Mouse (Mus musculus) CH12.LX (cell line): ENCODE measurements around the gene Ferd3l. TPM values are rescaled to one million over a fixed set of nuclear protein-coding genes. Genes with fewer than 3 reads are reported as not detected.

ENCODE experiments used
- DNase-seq: peaks from one replicate; pipeline ENCODE4 v3.0.0-alpha.2; 2013; ENCODE audit errors: extremely low read depth
- H3K27ac ChIP-seq: 2 replicates; pipeline ENCODE4 v1.5.1; 2012; ENCODE audit warnings: low read depth, mild to moderate bottlenecking, control low read depth, moderate library complexity; ENCODE audit not compliant: insufficient read depth
- H3K27me3 ChIP-seq: replicated peaks from 2 replicates; pipeline ENCODE3; 2012; ENCODE audit warnings: inconsistent platforms
- H3K36me3 ChIP-seq, 2 experiments: replicated peaks in 1 of 2; 2 replicates each; pipeline versions ENCODE3 to v1.6.1; 2012; ENCODE audit warnings: inconsistent platforms in 1 of 2, low read length in 1 of 2, mild to moderate bottlenecking in 1 of 2, mixed read lengths in 1 of 2, moderate library complexity in 1 of 2; ENCODE audit not compliant: control insufficient read depth in 1 of 2, insufficient read depth in 1 of 2
- H3K4me1 ChIP-seq, 2 experiments: 2 replicates each; pipeline ENCODE4 v1.6.1; 2012; ENCODE audit warnings: inconsistent platforms in 1 of 2, moderate library complexity in 1 of 2; ENCODE audit not compliant: insufficient read depth in 2 of 2, control insufficient read depth in 1 of 2
- H3K4me2 ChIP-seq: 2 replicates; pipeline ENCODE4 v1.6.1; 2012; ENCODE audit warnings: low read depth, mild to moderate bottlenecking, control low read depth; ENCODE audit not compliant: poor library complexity, insufficient read depth, severe bottlenecking
- H3K4me3 ChIP-seq, 3 experiments: fragments of 150-350 bp in 1 of 3; sonication (generic) in 1 of 3; replicated peaks in 1 of 3; 2 replicates each; pipeline versions ENCODE3 to v1.5.1; 2011 to 2012; ENCODE audit warnings: low read depth in 2 of 3, low read length in 2 of 3, mild to moderate bottlenecking in 2 of 3, moderate library complexity in 2 of 3, control low read depth in 1 of 3, improper control_type of control experiment in 1 of 3, inconsistent platforms in 1 of 3, mixed read lengths in 1 of 3; ENCODE audit not compliant: poor library complexity in 1 of 3
- H3K79me2 ChIP-seq: replicated peaks from 2 replicates; pipeline ENCODE4 v1.6.1; 2012; ENCODE audit warnings: mild to moderate bottlenecking, moderate library complexity; ENCODE audit not compliant: control insufficient read depth, poor library complexity, insufficient read depth, severe bottlenecking; ENCODE audit errors: extremely low read depth
- H3K9ac ChIP-seq: 2 replicates; pipeline ENCODE4 v1.6.1; 2012; ENCODE audit warnings: low read depth, mild to moderate bottlenecking, control low read depth, moderate library complexity; ENCODE audit not compliant: insufficient read depth
- H3K9me3 ChIP-seq: replicated peaks from 2 replicates; pipeline ENCODE3; 2012; ENCODE audit warnings: low read length, inconsistent platforms, mixed read lengths
- BHLHE40 ChIP-seq: IDR thresholded peaks from 2 replicates; pipeline ENCODE4 v1.6.1; 2011; ENCODE audit warnings: mild to moderate bottlenecking, low read depth, low read length, improper control_type of control experiment
- CHD2 ChIP-seq: IDR thresholded peaks from 2 replicates; pipeline ENCODE4 v1.6.1; 2011; ENCODE audit warnings: low read length, improper control_type of control experiment
- ELF1 ChIP-seq: IDR thresholded peaks from 2 replicates; pipeline ENCODE4 v1.6.1; 2014; ENCODE audit warnings: low read depth, mild to moderate bottlenecking, inconsistent platforms, low read length, improper control_type of control experiment
- EP300 ChIP-seq: IDR thresholded peaks from 2 replicates; pipeline ENCODE4 v1.6.1; 2011; ENCODE audit warnings: low read length, improper control_type of control experiment
- ETS1 ChIP-seq: conservative IDR thresholded peaks from 2 replicates; pipeline ENCODE4 v1.6.1; 2012; ENCODE audit warnings: low read depth, mild to moderate bottlenecking, inconsistent platforms, low read length, improper control_type of control experiment, moderate library complexity
- IRF4 ChIP-seq: IDR thresholded peaks from 2 replicates; pipeline ENCODE4 v1.6.1; 2014; ENCODE audit warnings: low read depth, mild to moderate bottlenecking, inconsistent platforms, low read length, improper control_type of control experiment
- MAFK ChIP-seq: IDR thresholded peaks from 2 replicates; pipeline ENCODE4 v1.6.1; 2011; ENCODE audit warnings: low read length, improper control_type of control experiment; ENCODE audit not compliant: insufficient replicate concordance
- MAX ChIP-seq: IDR thresholded peaks from 2 replicates; pipeline ENCODE4 v1.6.1; 2011; ENCODE audit warnings: low read length, improper control_type of control experiment
- MXI1 ChIP-seq: IDR thresholded peaks from 2 replicates; pipeline ENCODE4 v1.6.1; 2011; ENCODE audit warnings: mild to moderate bottlenecking, low read depth, low read length, improper control_type of control experiment
- NELFE ChIP-seq: IDR thresholded peaks from 2 replicates; pipeline ENCODE4 v1.6.1; 2011; ENCODE audit warnings: low read depth, low read length, improper control_type of control experiment
- PAX5 ChIP-seq: IDR thresholded peaks from 2 replicates; pipeline ENCODE4 v1.6.1; 2012; ENCODE audit warnings: low read length, inconsistent platforms, mixed read lengths
- POLR2A ChIP-seq: IDR thresholded peaks from 2 replicates; pipeline ENCODE4 v1.6.1; 2011; ENCODE audit warnings: low read depth, mild to moderate bottlenecking, improper control_type of control experiment, low read length
- RCOR1 ChIP-seq: conservative IDR thresholded peaks from 2 replicates; pipeline ENCODE4 v1.6.1; 2012; ENCODE audit warnings: low read depth, mild to moderate bottlenecking, inconsistent platforms, low read length, improper control_type of control experiment
- ZKSCAN1 ChIP-seq: IDR thresholded peaks from 2 replicates; pipeline ENCODE4 v1.6.1; 2012; ENCODE audit warnings: low read depth, inconsistent platforms, low read length, improper control_type of control experiment, borderline replicate concordance
- dilution Hi-C: fragments of 300-500 bp; cut with MboI; formaldehyde crosslinking; loops from 2 replicates; pipeline ENCODE4 v1.14.3; 2020; ENCODE audit warnings: low sequenced_read_pairs; ENCODE audit not compliant: extremely low pct_unique_long_range_greater_than_20kb, extremely low pct_ligation_motif_present
- in situ Hi-C: fragments of 300-500 bp; cut with MboI; formaldehyde crosslinking; loops from 3 replicates; pipeline ENCODE4 v1.14.3; 2019; ENCODE audit warnings: low sequenced_read_pairs, low pct_ligation_motif_present, low pct_unique_long_range_greater_than_20kb, mixed read lengths
- polyA plus RNA-seq: library from polyadenylated mRNA; unstranded; fragments of >175 nt; gene quantifications from 2 replicates; pipeline ENCODE4 v1.2.1, GENCODE M21; 2012; ENCODE audit warnings: low read depth; ENCODE audit not compliant: insufficient read length
- total RNA-seq, 2 experiments: library from RNA; depleted of rRNA; stranded (reverse); fragments of 300-350 nt in 1 of 2; fragments of >200 nt in 1 of 2; gene quantifications; 2 replicates each; pipeline ENCODE4 v1.2.3; 2012 to 2014

Ferd3l gene
- total and polyA plus RNA-seq, 3 experiments: not detected

DNA sequence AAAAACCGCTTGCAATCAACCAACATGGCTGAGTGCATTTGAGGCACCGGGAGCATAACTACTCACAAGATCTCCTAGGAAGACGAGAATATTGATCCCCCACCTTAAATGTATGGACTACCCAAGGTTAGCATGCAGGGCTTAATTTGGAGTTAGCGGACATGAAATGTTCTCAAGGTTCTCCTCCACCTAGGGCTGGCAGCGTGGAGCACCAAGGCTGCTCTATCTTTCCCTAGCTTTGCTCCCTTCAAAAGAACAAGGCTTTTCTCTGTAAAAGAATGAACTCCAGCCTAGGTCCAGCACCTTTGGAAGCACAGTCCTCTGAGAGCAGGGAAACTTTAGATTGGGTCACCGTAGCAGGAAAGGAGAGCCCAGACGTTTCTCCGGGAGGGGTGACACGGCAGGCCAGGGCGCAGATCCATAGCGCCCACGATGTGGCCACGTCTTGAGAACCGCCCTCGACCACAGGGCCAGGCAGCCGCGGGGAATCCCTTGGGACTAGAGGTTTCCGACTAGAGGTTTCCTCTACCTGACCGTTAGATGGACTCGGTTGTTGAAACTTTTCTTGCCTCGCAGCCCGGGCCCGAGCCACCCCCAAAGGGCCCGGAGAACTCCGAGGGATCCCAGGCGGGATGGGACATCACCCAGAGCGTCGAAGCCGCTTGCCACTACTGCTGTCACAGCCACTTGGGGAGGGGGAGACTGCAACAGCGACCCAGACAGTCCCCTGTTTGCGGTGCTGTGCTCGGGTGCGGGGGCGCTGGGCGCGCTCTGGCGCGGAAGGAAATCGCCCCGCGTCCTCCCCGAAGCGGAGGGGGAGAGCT is 28.6 kb downstream of the Ferd3l start:
- no peak overlapping the region for H3K27ac ChIP-seq
- H3K36me3 ChIP-seq: no peaks in the 10 kb centered on the region
- H3K4me2 ChIP-seq: no peak overlapping the region
- in situ Hi-C loops (no loop called here), dilution Hi-C loops (no loop called here)
- H3K4me3 ChIP-seq: no peak overlapping the region
- H3K79me2 ChIP-seq: no peaks in the 10 kb centered on the region
- DNase-seq: no peak
- TF ChIP-seq MAFK: no peak
- TF ChIP-seq ETS1: no peak
- TF ChIP-seq ZKSCAN1: no peak
- no peak for TF ChIP-seq EP300
- TF ChIP-seq POLR2A: no peak
- no peak for TF ChIP-seq MAX
- no peak for TF ChIP-seq MXI1
- TF ChIP-seq NELFE: no peak
- no peak overlapping the region for H3K9ac ChIP-seq
- no peaks in the 10 kb centered on the region for H3K4me1 ChIP-seq
- no peaks in the 10 kb centered on the region for H3K27me3 ChIP-seq
- H3K9me3 ChIP-seq: peaks cover 18% of the 10 kb centered on the region

DNA sequence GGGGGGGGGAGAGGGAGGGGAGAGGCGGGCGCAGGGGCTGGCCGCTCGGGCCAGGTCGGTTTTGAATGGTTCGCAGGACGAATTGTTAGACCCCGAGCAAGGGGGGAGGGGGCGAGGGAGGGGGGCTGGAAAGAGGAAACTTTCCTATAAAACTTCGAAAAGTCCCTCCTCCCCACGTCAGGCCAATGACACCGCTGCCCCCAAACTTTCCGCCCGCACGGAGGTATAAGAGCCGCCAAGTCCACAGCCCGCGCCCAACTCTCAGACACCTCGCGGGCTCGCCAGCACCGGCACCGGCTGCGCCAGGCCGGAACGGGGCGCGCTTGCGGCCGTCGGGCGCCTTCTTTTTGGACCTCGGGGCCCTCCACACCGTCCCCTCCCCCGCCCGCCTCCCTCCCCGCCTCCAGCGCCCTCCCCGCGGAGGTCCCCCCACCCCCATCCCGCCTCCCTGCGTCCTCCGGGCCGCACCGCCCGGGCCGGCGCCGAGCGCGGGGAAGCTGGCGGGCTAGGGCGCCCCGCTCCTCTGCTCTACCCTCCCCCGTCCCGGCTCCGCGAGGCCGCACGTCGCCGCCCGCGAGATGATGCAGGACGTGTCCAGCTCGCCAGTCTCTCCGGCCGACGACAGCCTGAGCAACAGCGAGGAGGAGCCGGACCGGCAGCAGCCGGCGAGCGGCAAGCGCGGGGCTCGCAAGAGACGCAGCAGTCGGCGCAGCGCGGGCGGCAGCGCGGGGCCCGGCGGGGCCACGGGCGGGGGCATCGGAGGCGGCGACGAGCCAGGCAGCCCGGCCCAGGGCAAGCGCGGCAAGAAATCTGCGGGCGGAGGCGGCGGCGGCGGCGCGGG is 29.4 kb downstream of the Ferd3l start, which contains the start of gene Twist1:
Twist1 (plus strand) TSS at position 272 of the 841 bp plus-strand sequence.
- Histone ChIP-seq H3K27me3 (no peaks in the 10 kb centered on the region), H3K4me2 (no peak within 1 kb of the TSS), H3K9me3 (peaks cover 18% of the 10 kb centered on the region), H3K79me2 (no peaks in the 10 kb centered on the region), H3K4me1 (no peaks in the 10 kb centered on the region), H3K9ac (no peak within 1 kb of the TSS), H3K36me3 (no peaks in the 10 kb centered on the region), H3K4me3 (no peak within 1 kb of the TSS), H3K27ac (no peak within 1 kb of the TSS)
- DNase-seq: no peak
- in situ Hi-C loops: no loop called here
- TF ChIP-seq RCOR1 (no peak), BHLHE40 (no peak), POLR2A (no peak), ELF1 (no peak), CHD2 (no peak), PAX5 (no peak), IRF4 (no peak)
- dilution Hi-C loops: no loop called here
